Mouse (Mus musculus) thymus, adult 2 months (tissue): ENCODE measurements at regions not wholly inside any gene's neighbourhood (a gene's known extent, or its start where the extent isn't known, plus 50 kb on each side); places are given as distances from the start of the nearest gene placed in this dataset.

Source experiments
- DNase-seq: peaks from one replicate; pipeline ENCODE4 v3.0.0; 2021
- H3K27ac ChIP-seq: fragments of 200-500 bp; 2 replicates; pipeline ENCODE4 v1.5.1; 2012; ENCODE audit warnings: low read length, control low read depth; ENCODE audit not compliant: control insufficient read depth, insufficient read depth
- H3K27me3 ChIP-seq: fragments of 200-500 bp; 2 replicates; pipeline ENCODE4 v1.6.1; 2012; ENCODE audit warnings: mild to moderate bottlenecking, low read length, moderate library complexity, mixed read lengths; ENCODE audit not compliant: control insufficient read depth, insufficient read depth
- H3K36me3 ChIP-seq: fragments of 200-500 bp; 2 replicates; pipeline ENCODE4 v1.6.1; 2012; ENCODE audit warnings: mild to moderate bottlenecking, low read length, moderate library complexity; ENCODE audit not compliant: control insufficient read depth, insufficient read depth
- H3K4me1 ChIP-seq: fragments of 200-500 bp; replicated peaks from 2 replicates; pipeline ENCODE4 v1.6.1; 2012; ENCODE audit warnings: low read length; ENCODE audit not compliant: control insufficient read depth, insufficient read depth
- H3K4me3 ChIP-seq: fragments of 200-500 bp; 2 replicates; pipeline ENCODE4 v1.5.1; 2012; ENCODE audit warnings: mild to moderate bottlenecking, low read length, control low read depth, moderate library complexity; ENCODE audit not compliant: control insufficient read depth, insufficient read depth
- CTCF ChIP-seq: fragments of 200-500 bp; IDR thresholded peaks from 2 replicates; pipeline ENCODE4 v1.5.1; 2012; ENCODE audit warnings: mild to moderate bottlenecking, control low read depth, low read length, moderate library complexity, borderline replicate concordance; ENCODE audit not compliant: control insufficient read depth, poor library complexity, insufficient read depth; ENCODE audit errors: extremely low read depth
- POLR2A ChIP-seq: fragments of 200-500 bp; IDR thresholded peaks from 2 replicates; pipeline ENCODE4 v1.6.1; 2012; ENCODE audit warnings: mild to moderate bottlenecking, low read length, control low read depth, moderate library complexity; ENCODE audit not compliant: control insufficient read depth, poor library complexity, insufficient read depth; ENCODE audit errors: extremely low read depth
- WGBS: fragments of 180-500 bp; shearing (Covaris S2); methylation state at CpG from one replicate; pipeline ENCODE4 v1.1.7; 2018; 5-methylcytosine and 5-hydroxymethylcytosine counted together

GRCm38 (mm10) chr2:61082640-61083039 is 119.6 kb upstream of the Rbms1 start:
- no peak for DNase-seq
- Histone ChIP-seq H3K27me3 (no peaks in the 10 kb centered on the region), H3K27ac (no peak overlapping the region), H3K4me3 (no peak overlapping the region), H3K4me1 (no peaks in the 10 kb centered on the region), H3K36me3 (no peaks in the 10 kb centered on the region)
- TF ChIP-seq POLR2A = no peak
- no peak for TF ChIP-seq CTCF

DNA sequence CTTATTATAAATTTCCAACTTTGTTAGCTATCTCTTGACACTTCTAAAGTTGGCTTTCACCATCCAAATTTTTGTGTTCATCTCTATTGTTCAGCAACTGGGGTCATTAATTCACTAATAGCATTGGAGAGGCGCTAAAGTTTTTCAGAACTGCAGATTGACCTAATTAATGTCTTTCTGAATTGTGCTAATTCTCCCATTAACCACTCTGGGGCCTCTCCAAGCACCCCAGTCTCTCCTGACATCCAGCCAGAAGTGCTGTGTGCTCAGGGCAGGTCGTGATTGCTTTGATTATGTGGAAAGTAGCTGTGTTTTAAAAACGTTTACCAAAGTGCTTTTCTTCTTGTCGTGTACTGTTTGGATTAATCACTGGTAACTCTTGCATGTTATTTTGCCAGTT is 117.0 kb upstream of the Rbms1 start:
- 76% methylated on average over 4 of the region's 4 CpGs for WGBS
- H3K4me3 ChIP-seq = no peak overlapping the region
- DNase-seq = no peak
- no peaks in the 10 kb centered on the region for H3K27me3 ChIP-seq
- no peak for TF ChIP-seq POLR2A
- no peak for TF ChIP-seq CTCF
- H3K36me3 ChIP-seq = no peaks in the 10 kb centered on the region
- H3K27ac ChIP-seq = no peak overlapping the region
- H3K4me1 ChIP-seq = no peaks in the 10 kb centered on the region

DNA sequence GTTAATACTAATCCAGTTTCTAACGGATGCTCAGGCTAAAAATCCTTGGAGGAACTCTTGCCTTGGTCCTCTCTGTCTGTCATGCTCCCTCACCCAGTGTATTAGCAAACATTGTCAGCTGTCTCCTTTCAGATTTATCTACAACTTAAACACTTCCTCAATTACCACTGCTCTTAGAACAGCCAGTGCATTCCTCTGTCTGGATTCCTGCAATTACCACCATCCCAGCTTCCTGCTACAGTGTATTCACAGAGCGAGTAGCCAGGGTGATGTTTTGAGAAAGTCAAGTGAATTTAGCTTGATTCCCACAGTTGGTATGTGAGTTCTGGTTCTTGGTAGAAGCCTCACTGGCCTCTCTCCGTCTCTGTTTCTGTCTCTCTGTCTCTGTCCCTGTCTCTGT is 108.0 kb upstream of the Rbms1 start:
- Histone ChIP-seq H3K4me1 (no peaks in the 10 kb centered on the region), H3K27me3 (no peaks in the 10 kb centered on the region), H3K27ac (no peak overlapping the region), H3K36me3 (no peaks in the 10 kb centered on the region), H3K4me3 (no peak overlapping the region)
- no peak for TF ChIP-seq POLR2A
- no peak for TF ChIP-seq CTCF
- 56% methylated on average over 3 of the region's 3 CpGs for WGBS
- DNase-seq = no peak

- no peaks in the 10 kb centered on the region for H3K4me1 ChIP-seq
- no peak for DNase-seq
- 96% methylated on average over 2 of the region's 2 CpGs for WGBS
- no peaks in the 10 kb centered on the region for H3K27me3 ChIP-seq
- H3K36me3 ChIP-seq = no peaks in the 10 kb centered on the region
- no peak overlapping the region for H3K4me3 ChIP-seq
- TF ChIP-seq CTCF = no peak
- no peak for TF ChIP-seq POLR2A
- no peak overlapping the region for H3K27ac ChIP-seq
These were observed 104.9 kb upstream of the Rbms1 start for GRCm38 (mm10) chr2:61067877-61068276.

DNA sequence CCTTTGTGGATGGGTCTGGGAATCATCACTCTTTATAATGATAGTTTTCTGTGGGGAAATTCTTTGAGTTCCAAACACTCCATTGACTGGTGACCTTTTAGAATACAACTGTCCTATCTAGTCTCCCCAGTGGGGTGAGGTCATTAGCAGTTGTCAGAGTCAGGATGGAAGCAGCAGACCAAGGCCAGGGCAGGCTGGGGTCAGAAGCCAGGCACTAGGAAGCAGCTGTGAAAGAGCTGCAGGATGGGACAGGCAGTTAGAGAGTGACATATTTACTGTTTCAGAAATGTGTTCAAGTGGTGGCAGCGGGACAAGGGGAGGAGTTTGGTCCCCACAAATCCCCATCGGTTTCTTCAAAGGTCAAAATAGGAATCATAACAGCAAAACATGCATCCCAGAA is 99.1 kb upstream of the Rbms1 start:
- H3K4me1 ChIP-seq = no peaks in the 10 kb centered on the region
- H3K4me3 ChIP-seq = no peak overlapping the region
- TF ChIP-seq POLR2A (no peak), CTCF (no peak)
- no peaks in the 10 kb centered on the region for H3K27me3 ChIP-seq
- H3K36me3 ChIP-seq = no peaks in the 10 kb centered on the region
- H3K27ac ChIP-seq = no peak overlapping the region
- WGBS = 88% methylated on average over 2 of the region's 2 CpGs
- no peak for DNase-seq

DNA sequence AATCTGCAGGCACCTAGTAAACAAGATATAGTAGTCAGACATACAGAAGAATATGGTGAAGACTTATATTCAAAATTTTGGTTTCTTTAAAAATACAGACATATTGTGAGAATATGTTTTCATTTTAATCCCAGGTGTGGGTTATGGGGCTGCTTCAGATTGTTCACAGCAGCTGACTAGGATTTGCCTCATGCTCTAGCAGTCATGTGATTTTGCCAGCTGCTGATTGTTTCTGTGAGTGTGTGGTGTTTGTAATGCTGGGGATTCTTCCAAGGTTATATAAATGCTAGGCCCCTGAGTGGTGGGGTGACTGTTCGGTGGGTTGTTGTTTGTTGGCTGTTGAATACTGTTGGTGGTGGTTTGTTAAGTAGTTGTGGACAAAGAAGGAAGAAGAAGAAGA is 97.9 kb upstream of the Rbms1 start:
- Histone ChIP-seq H3K4me1 (no peaks in the 10 kb centered on the region), H3K4me3 (no peak overlapping the region), H3K27ac (no peak overlapping the region), H3K27me3 (no peaks in the 10 kb centered on the region), H3K36me3 (no peaks in the 10 kb centered on the region)
- 81% methylated on average over 1 of the region's 1 CpGs for WGBS
- TF ChIP-seq CTCF (no peak), POLR2A (no peak)
- DNase-seq = no peak

DNA sequence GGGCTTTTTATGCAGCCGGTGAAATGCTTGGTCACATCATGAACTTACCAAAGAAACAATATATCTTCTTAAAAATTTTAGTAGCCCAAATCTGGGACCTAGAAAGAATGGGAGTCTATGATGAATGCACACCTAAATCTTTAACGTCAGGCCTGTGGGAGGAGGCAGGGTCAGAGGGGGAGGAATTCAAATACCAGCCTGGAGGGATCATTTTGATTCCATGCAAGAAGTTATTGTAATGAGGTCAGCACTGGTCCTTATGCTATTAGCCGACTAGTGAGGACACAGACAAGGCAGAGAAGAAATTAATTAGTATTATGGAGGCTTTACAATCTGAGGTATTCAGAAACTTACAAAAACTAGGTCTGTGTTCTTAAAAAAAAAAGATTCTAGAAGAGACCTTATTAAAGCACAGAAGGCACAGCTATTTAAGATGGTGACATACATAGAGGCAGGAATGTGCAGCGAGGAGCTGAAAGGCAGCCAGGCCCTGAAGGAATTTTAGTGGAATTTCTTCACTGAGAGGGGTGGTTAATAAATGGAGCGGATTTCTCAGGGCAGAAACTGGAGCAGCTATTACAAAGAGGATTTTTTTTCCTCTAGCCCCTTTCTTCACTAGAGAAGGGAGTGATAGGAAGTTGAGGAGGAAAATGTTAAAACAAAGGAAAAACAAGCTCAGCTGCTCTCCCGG is 95.7 kb upstream of the Rbms1 start:
- no peaks in the 10 kb centered on the region for H3K36me3 ChIP-seq
- H3K27ac ChIP-seq = no peak overlapping the region
- H3K4me3 ChIP-seq = no peak overlapping the region
- 88% methylated on average over 6 of the region's 6 CpGs for WGBS
- H3K27me3 ChIP-seq = no peaks in the 10 kb centered on the region
- H3K4me1 ChIP-seq = no peaks in the 10 kb centered on the region
- no peak for DNase-seq
- TF ChIP-seq POLR2A = no peak
- no peak for TF ChIP-seq CTCF
